Mouse (Mus musculus) forebrain, embryonic 15.5 days (tissue): ENCODE measurements around the gene Cyp1a1. TPM values are rescaled to one million over a fixed set of nuclear protein-coding genes. Genes with fewer than 3 reads are reported as not detected.

ENCODE experiments used
- ATAC-seq: fragments of 200-750 bp; cut with Nextera tagmentation; replicated peaks from 2 replicates; pipeline ENCODE4 v1.8.0; 2017; ENCODE audit warnings: mild to moderate bottlenecking, moderate TSS enrichment, moderate library complexity
- H3K27ac ChIP-seq: fragments of 300-500 bp; sonication (generic); replicated peaks from 2 replicates; pipeline ENCODE4 v1.5.1; 2015; ENCODE audit warnings: mild to moderate bottlenecking, inconsistent platforms
- H3K27me3 ChIP-seq: fragments of 300-500 bp; sonication (generic); 2 replicates; pipeline ENCODE4 v1.6.1; 2015; ENCODE audit warnings: inconsistent platforms
- H3K36me3 ChIP-seq: fragments of 300-500 bp; sonication (generic); 2 replicates; pipeline ENCODE4 v1.6.1; 2015; ENCODE audit warnings: mild to moderate bottlenecking, inconsistent platforms
- H3K4me1 ChIP-seq: fragments of 300-500 bp; sonication (generic); 2 replicates; pipeline ENCODE4 v1.6.1; 2015; ENCODE audit warnings: inconsistent platforms
- H3K4me2 ChIP-seq: fragments of 300-500 bp; sonication (generic); replicated peaks from 2 replicates; pipeline ENCODE4 v1.6.1; 2015; ENCODE audit warnings: mild to moderate bottlenecking, inconsistent platforms
- H3K4me3 ChIP-seq: fragments of 300-500 bp; sonication (generic); 2 replicates; pipeline ENCODE4 v1.5.1; 2015; ENCODE audit warnings: mild to moderate bottlenecking, inconsistent platforms
- H3K9ac ChIP-seq: fragments of 300-500 bp; sonication (generic); replicated peaks from 2 replicates; pipeline ENCODE4 v1.6.1; 2015; ENCODE audit warnings: mild to moderate bottlenecking, inconsistent platforms
- H3K9me3 ChIP-seq: fragments of 300-500 bp; sonication (generic); 2 replicates; pipeline ENCODE4 v1.6.1; 2016; ENCODE audit warnings: inconsistent platforms
- WGBS: fragments of 180-500 bp; shearing (Covaris S2); methylation state at CpG from one replicate; pipeline ENCODE4 v1.1.7; 2015; ENCODE audit warnings: mixed read lengths; 5-methylcytosine and 5-hydroxymethylcytosine counted together
- polyA plus RNA-seq: library from polyadenylated mRNA; unstranded; fragments of >200 nt; fragmentation: Nextera tagmentation; extraction: Ambion mirVana; gene quantifications from 2 replicates; pipeline ENCODE4 v1.2.1, GENCODE M21; 2015

Cyp1a1 gene
- polyA plus RNA-seq, result 0.06 and 0.20 TPM in 2 replicates

- Histone ChIP-seq H3K9me3 (no peaks in the 10 kb centered on the region), H3K9ac (no peak within 1 kb of the TSS), H3K27ac (no peak within 1 kb of the TSS), H3K27me3 (no peaks in the 10 kb centered on the region), H3K4me1 (no peaks in the 10 kb centered on the region), H3K36me3 (no peaks in the 10 kb centered on the region), H3K4me3 (no peak within 1 kb of the TSS), H3K4me2 (no peak within 1 kb of the TSS)
- WGBS, result 92% methylated on average over 2 of the region's 2 CpGs
- no peak for ATAC-seq
Observed at GRCm38 (mm10) chr9:57687751-57688150, at the start of gene Cyp1a1. Gene Cyp1a1, plus strand, starts transcription at chr9:57687928.

- no peak for ATAC-seq
- no peaks in the 10 kb centered on the region for H3K27me3 ChIP-seq
- 0 out of 2 replicates have a peak overlapping the region, but pooled peaks have one; percentile 8 for H3K27ac ChIP-seq
- peaks cover 78% of the 10 kb centered on the region for H3K4me1 ChIP-seq
- no peak overlapping the region for H3K4me3 ChIP-seq
- H3K4me2 ChIP-seq, result no peak overlapping the region
- H3K36me3 ChIP-seq, result no peaks in the 10 kb centered on the region; the same call in 1 of the 2 replicates
- no peaks in the 10 kb centered on the region for H3K9me3 ChIP-seq
- 47% methylated on average over 8 of the region's 8 CpGs for WGBS
- H3K9ac ChIP-seq, result peak overlapping the region; percentile 11; the same call in 1 of the 2 replicates
Observed at GRCm38 (mm10) chr9:57638651-57639459, 48.9 kb upstream of the Cyp1a1 start.

- no peak for ATAC-seq
- Histone ChIP-seq H3K4me2 (peak overlapping the region; percentile 1; the same call in 1 of the 2 replicates), H3K4me1 (peaks cover 76% of the 10 kb centered on the region), H3K27ac (peak overlapping the region; percentile 17; the same call in 1 of the 2 replicates), H3K4me3 (no peak overlapping the region), H3K9me3 (no peaks in the 10 kb centered on the region), H3K9ac (peak overlapping the region; percentile 27), H3K27me3 (no peaks in the 10 kb centered on the region), H3K36me3 (no peaks in the 10 kb centered on the region; the same call in 1 of the 2 replicates)
- 64% methylated on average over 5 of the region's 5 CpGs for whole genome bisulfite sequencing
Observed at GRCm38 (mm10) chr9:57639661-57640328, 47.9 kb upstream of the Cyp1a1 start.

GRCm38 (mm10) chr9:57640384-57640783 lies 47.3 kb upstream of the Cyp1a1 start:
- ATAC-seq, result no peak
- 27% methylated on average over 15 of the region's 15 CpGs for WGBS
- no peak overlapping the region for H3K4me3 ChIP-seq
- no peaks in the 10 kb centered on the region for H3K9me3 ChIP-seq
- peaks cover 76% of the 10 kb centered on the region for H3K4me1 ChIP-seq
- H3K27me3 ChIP-seq, result no peaks in the 10 kb centered on the region
- H3K4me2 ChIP-seq, result peak overlapping the region; percentile 1; the same call in 1 of the 2 replicates
- peak overlapping the region; percentile 27 for H3K9ac ChIP-seq
- no peaks in the 10 kb centered on the region; the same call in 1 of the 2 replicates for H3K36me3 ChIP-seq
- peak overlapping the region; percentile 17; the same call in 1 of the 2 replicates for H3K27ac ChIP-seq

- H3K4me1 ChIP-seq, result peaks cover 79% of the 10 kb centered on the region
- H3K4me3 ChIP-seq, result no peak overlapping the region
- no peak for ATAC-seq
- WGBS, result 92% methylated on average over 1 of the region's 1 CpGs
- H3K36me3 ChIP-seq, result no peaks in the 10 kb centered on the region; the same call in 1 of the 2 replicates
- H3K4me2 ChIP-seq, result no peak overlapping the region
- peak overlapping the region; percentile 27 for H3K9ac ChIP-seq
- H3K9me3 ChIP-seq, result no peaks in the 10 kb centered on the region
- H3K27me3 ChIP-seq, result no peaks in the 10 kb centered on the region
- H3K27ac ChIP-seq, result peak overlapping the region; percentile 17; the same call in 1 of the 2 replicates
Observed at GRCm38 (mm10) chr9:57641022-57641421, 46.7 kb upstream of the Cyp1a1 start.

- no peak overlapping the region for H3K4me2 ChIP-seq
- H3K27ac ChIP-seq, result no peak overlapping the region
- no peaks in the 10 kb centered on the region for H3K9me3 ChIP-seq
- H3K4me1 ChIP-seq, result peaks cover 78% of the 10 kb centered on the region
- WGBS, result 85% methylated on average over 13 of the region's 13 CpGs
- H3K27me3 ChIP-seq, result no peaks in the 10 kb centered on the region
- ATAC-seq, result no peak
- H3K9ac ChIP-seq, result no peak overlapping the region; the same call in 1 of the 2 replicates
- no peak overlapping the region for H3K4me3 ChIP-seq
- no peaks in the 10 kb centered on the region; the same call in 1 of the 2 replicates for H3K36me3 ChIP-seq
Observed at GRCm38 (mm10) chr9:57641775-57642550, 45.8 kb upstream of the Cyp1a1 start.

GRCm38 (mm10) chr9:57643169-57643855 lies 44.4 kb upstream of the Cyp1a1 start:
- Histone ChIP-seq H3K4me3 (peak overlapping the region; percentile 92), H3K9ac (peak overlapping the region; percentile 99), H3K9me3 (no peaks in the 10 kb centered on the region), H3K27ac (no peak overlapping the region), H3K27me3 (no peaks in the 10 kb centered on the region), H3K4me1 (peaks cover 65% of the 10 kb centered on the region), H3K36me3 (no peaks in the 10 kb centered on the region; the same call in 1 of the 2 replicates), H3K4me2 (peak overlapping the region; percentile 77)
- ATAC-seq, result no peak
- WGBS, result 72% methylated on average over 9 of the region's 9 CpGs

GRCm38 (mm10) chr9:57643856-57644180 lies 43.9 kb upstream of the Cyp1a1 start:
- H3K27me3 ChIP-seq, result no peaks in the 10 kb centered on the region
- no peaks in the 10 kb centered on the region for H3K9me3 ChIP-seq
- peak overlapping the region; percentile 77 for H3K4me2 ChIP-seq
- WGBS, result 69% methylated on average over 7 of the region's 7 CpGs
- no peaks in the 10 kb centered on the region; the same call in 1 of the 2 replicates for H3K36me3 ChIP-seq
- peak overlapping the region; percentile 92 for H3K4me3 ChIP-seq
- peaks cover 60% of the 10 kb centered on the region for H3K4me1 ChIP-seq
- no peak for ATAC-seq
- no peak overlapping the region for H3K27ac ChIP-seq
- H3K9ac ChIP-seq, result peak overlapping the region; percentile 99

GRCm38 (mm10) chr9:57644442-57644943 lies 43.2 kb upstream of the Cyp1a1 start:
- under 1% methylated on average over 18 of the region's 18 CpGs for WGBS
- no peaks in the 10 kb centered on the region for H3K27me3 ChIP-seq
- H3K4me3 ChIP-seq, result peak overlapping the region; percentile 92
- no peaks in the 10 kb centered on the region; the same call in 1 of the 2 replicates for H3K36me3 ChIP-seq
- H3K4me1 ChIP-seq, result peaks cover 53% of the 10 kb centered on the region
- ATAC-seq, result peak; percentile 36
- H3K4me2 ChIP-seq, result peak overlapping the region; percentile 77
- no peaks in the 10 kb centered on the region for H3K9me3 ChIP-seq
- H3K27ac ChIP-seq, result peak overlapping the region; percentile 97
- peak overlapping the region; percentile 99 for H3K9ac ChIP-seq

- Histone ChIP-seq H3K9me3 (no peaks in the 10 kb centered on the region), H3K9ac (peak overlapping the region; percentile 99), H3K36me3 (no peaks in the 10 kb centered on the region; the same call in 1 of the 2 replicates), H3K27me3 (no peaks in the 10 kb centered on the region), H3K4me2 (peak overlapping the region; percentile 77), H3K4me3 (peak overlapping the region; percentile 92), H3K27ac (peak overlapping the region; percentile 97), H3K4me1 (peaks cover 46% of the 10 kb centered on the region)
- peak; percentile 91 for ATAC-seq
- under 1% methylated on average over 77 of the region's 85 CpGs for WGBS
Observed at GRCm38 (mm10) chr9:57644944-57645893, 42.5 kb upstream of the Cyp1a1 start.
